Mouse (Mus musculus) C2C12 (cell line): ENCODE measurements around the gene Kcne3.

Source experiments
- CEBPB ChIP-seq: IDR thresholded peaks from one replicate; pipeline ENCODE4 v1.6.1; 2011; ENCODE audit warnings: low read depth, mild to moderate bottlenecking, control low read depth, moderate library complexity
- CTCF ChIP-seq: IDR thresholded peaks from one replicate; pipeline ENCODE4 v1.5.1; 2011; ENCODE audit not compliant: control insufficient read depth, insufficient read depth, insufficient read length
- FOSL1 ChIP-seq: IDR thresholded peaks from one replicate; pipeline ENCODE4 v1.8.0; 2011; ENCODE audit warnings: mild to moderate bottlenecking, low read length; ENCODE audit not compliant: poor library complexity, insufficient read depth, severe bottlenecking
- MAX ChIP-seq: IDR thresholded peaks from one replicate; pipeline ENCODE4 v1.6.1; 2011; ENCODE audit warnings: mild to moderate bottlenecking, control low read depth

DNA sequence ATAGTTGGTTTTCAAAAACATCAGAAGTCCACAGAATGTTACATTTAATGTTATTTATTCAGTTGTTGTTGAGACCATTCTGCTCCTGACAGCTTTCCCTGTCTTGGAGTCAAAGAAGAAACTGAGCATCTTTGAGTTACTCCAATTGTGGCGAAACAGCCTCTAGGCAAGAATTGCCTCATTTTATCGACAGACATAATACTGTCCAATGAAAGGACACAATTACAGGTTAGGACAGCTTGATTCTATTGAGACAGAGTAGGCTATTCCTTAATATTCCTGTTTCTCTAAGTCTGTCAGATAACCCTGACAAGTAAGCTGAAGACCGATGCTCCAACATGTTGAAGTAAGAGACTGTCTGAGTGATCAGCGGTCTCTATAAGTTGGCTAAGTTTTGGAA lies 38.2 kb upstream of the Kcne3 start:
- TF ChIP-seq MAX (no peak), CTCF (no peak), FOSL1 (no peak), CEBPB (no peak)
